Mouse (Mus musculus) spleen, adult 2 months (tissue): ENCODE data around the gene Klc1. TPM values are rescaled to one million over a fixed set of nuclear protein-coding genes. Genes with fewer than 3 reads are reported as not detected.

Source experiments
- DNase-seq, 2 experiments: peaks; one replicate each; pipeline versions ENCODE4 v3.0.0 to v3.0.0-alpha.2; 2012 to 2021; ENCODE audit warnings: low spot score in 2 of 2, low read depth in 1 of 2
- H3K27ac ChIP-seq: fragments of 200-500 bp; 2 replicates; pipeline ENCODE4 v1.5.1; 2012; ENCODE audit warnings: low read length, inconsistent platforms; ENCODE audit not compliant: insufficient read depth
- H3K27me3 ChIP-seq: fragments of 200-500 bp; 2 replicates; pipeline ENCODE4 v1.6.1; 2012; ENCODE audit warnings: mild to moderate bottlenecking, moderate library complexity, low read length, inconsistent platforms; ENCODE audit not compliant: control insufficient read depth, insufficient read depth
- H3K36me3 ChIP-seq: fragments of 200-500 bp; 2 replicates; pipeline ENCODE4 v1.6.1; 2012; ENCODE audit warnings: mild to moderate bottlenecking, low read length, inconsistent platforms; ENCODE audit not compliant: control insufficient read depth, insufficient read depth
- H3K4me1 ChIP-seq: fragments of 200-500 bp; 2 replicates; pipeline ENCODE4 v1.6.1; 2011; ENCODE audit warnings: inconsistent platforms; ENCODE audit not compliant: control insufficient read depth, insufficient read depth, insufficient read length
- H3K4me3 ChIP-seq: fragments of 200-500 bp; 2 replicates; pipeline ENCODE4 v1.5.1; 2011; ENCODE audit warnings: mild to moderate bottlenecking, inconsistent platforms; ENCODE audit not compliant: insufficient read depth, insufficient read length; ENCODE audit errors: extremely low read depth
- CTCF ChIP-seq: fragments of 200-500 bp; IDR thresholded peaks from 2 replicates; pipeline ENCODE4 v1.5.1; 2011; ENCODE audit warnings: mild to moderate bottlenecking, inconsistent platforms; ENCODE audit not compliant: insufficient read depth, insufficient read length, insufficient replicate concordance; ENCODE audit errors: extremely low read depth
- POLR2A ChIP-seq: fragments of 200-500 bp; IDR thresholded peaks from 2 replicates; pipeline ENCODE4 v1.6.1; 2011; ENCODE audit warnings: low read depth, low read length, inconsistent platforms
- WGBS: fragments of 180-500 bp; shearing (Covaris S2); methylation state at CpG from one replicate; pipeline ENCODE4 v1.1.7; 2018; 5-methylcytosine and 5-hydroxymethylcytosine counted together
- polyA plus RNA-seq: library from polyadenylated mRNA; depleted of rRNA; stranded (reverse); fragments of >200 nt; gene quantifications from 2 replicates; pipeline ENCODE4 v1.2.3, GENCODE M21; 2012

Gene Klc1
- polyA plus RNA-seq, 1 experiment, result 43.5 TPM

GRCm38 (mm10) chr12:111785174-111785573 lies 26.5 kb downstream of the Klc1 start:
- Histone ChIP-seq H3K27ac (no peak overlapping the region), H3K4me3 (no peak overlapping the region), H3K4me1 (no peaks in the 10 kb centered on the region), H3K36me3 (peaks cover 64% of the 10 kb centered on the region), H3K27me3 (no peaks in the 10 kb centered on the region)
- TF ChIP-seq POLR2A (no peak), CTCF (no peak)
- DNase-seq, result no peak
- WGBS, result 83% methylated on average over 15 of the region's 15 CpGs

GRCm38 (mm10) chr12:111787015-111787414 lies 28.4 kb downstream of the Klc1 start:
- DNase-seq, result no peak
- TF ChIP-seq CTCF (no peak), POLR2A (no peak)
- H3K27me3 ChIP-seq, result no peaks in the 10 kb centered on the region
- H3K4me1 ChIP-seq, result no peaks in the 10 kb centered on the region
- WGBS, result 87% methylated on average over 6 of the region's 6 CpGs
- H3K36me3 ChIP-seq, result peaks cover 58% of the 10 kb centered on the region
- H3K4me3 ChIP-seq, result no peak overlapping the region
- H3K27ac ChIP-seq, result no peak overlapping the region

GRCm38 (mm10) chr12:111790090-111790489 lies 31.4 kb downstream of the Klc1 start:
- no peak for DNase-seq
- H3K27ac ChIP-seq, result no peak overlapping the region
- 96% methylated on average over 5 of the region's 5 CpGs for WGBS
- H3K36me3 ChIP-seq, result peaks cover 62% of the 10 kb centered on the region
- TF ChIP-seq POLR2A (no peak), CTCF (no peak)
- no peak overlapping the region for H3K4me3 ChIP-seq
- H3K27me3 ChIP-seq, result no peaks in the 10 kb centered on the region
- H3K4me1 ChIP-seq, result no peaks in the 10 kb centered on the region

DNA sequence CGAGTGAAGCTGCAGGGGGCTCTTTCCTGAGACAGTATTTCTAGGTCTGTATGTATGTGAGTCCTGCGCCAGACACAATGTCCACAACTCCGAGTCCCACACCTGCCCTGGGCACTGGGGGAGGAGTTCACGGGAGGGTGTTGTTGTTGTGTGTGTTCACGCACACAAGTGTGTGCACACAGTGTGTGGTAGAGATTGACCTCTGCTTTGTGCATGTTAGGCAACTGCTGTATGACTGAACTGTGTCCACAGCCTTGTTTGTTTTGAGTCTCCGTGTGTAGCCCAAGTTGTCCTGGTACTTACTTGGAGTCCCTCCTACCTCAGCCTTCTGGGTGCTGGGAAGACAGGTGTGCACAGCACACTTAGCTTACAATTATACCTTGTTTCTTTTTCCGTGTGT lies 32.0 kb downstream of the Klc1 start:
- Histone ChIP-seq H3K36me3 (peaks cover 64% of the 10 kb centered on the region), H3K4me3 (no peak overlapping the region), H3K4me1 (no peaks in the 10 kb centered on the region), H3K27ac (no peak overlapping the region), H3K27me3 (no peaks in the 10 kb centered on the region)
- 92% methylated on average over 7 of the region's 7 CpGs for WGBS
- DNase-seq, result no peak
- TF ChIP-seq CTCF (no peak), POLR2A (no peak)

DNA sequence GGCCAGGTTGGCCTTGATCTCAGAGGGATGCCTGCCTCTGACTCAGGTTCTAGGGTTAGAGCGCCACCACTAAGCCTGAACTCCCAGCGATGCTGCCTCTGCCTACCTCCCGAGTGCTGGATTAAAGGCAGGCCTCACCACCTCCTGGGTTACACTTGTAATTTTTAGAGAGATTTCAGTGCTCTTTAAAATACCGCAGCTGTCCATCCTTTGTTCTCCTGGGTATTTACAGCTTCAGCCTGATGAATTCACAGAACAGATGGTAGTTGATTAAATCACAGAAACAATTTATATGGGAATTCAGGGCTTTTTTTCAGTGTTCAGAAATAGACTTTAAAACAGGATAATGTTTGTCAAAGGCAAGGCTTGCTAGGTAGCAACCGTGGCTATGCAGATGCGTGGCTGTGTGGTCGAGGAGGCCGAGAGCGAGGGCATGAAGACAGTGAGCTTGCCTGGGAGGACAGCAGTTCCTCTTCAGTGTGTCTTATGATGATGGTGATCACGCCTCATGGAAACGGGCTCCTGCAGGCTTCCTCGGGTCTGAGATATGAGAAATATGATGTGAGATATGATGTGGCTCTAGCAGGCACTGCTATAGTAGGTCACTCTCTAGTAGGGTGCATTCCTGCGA lies 32.9 kb downstream of the Klc1 start:
- no peaks in the 10 kb centered on the region for H3K27me3 ChIP-seq
- 89% methylated on average over 13 of the region's 13 CpGs for WGBS
- peaks cover 64% of the 10 kb centered on the region for H3K36me3 ChIP-seq
- no peak overlapping the region for H3K4me3 ChIP-seq
- no peak overlapping the region for H3K27ac ChIP-seq
- no peaks in the 10 kb centered on the region for H3K4me1 ChIP-seq
- DNase-seq, result no peak
- TF ChIP-seq POLR2A, result no peak
- TF ChIP-seq CTCF, result no peak

DNA sequence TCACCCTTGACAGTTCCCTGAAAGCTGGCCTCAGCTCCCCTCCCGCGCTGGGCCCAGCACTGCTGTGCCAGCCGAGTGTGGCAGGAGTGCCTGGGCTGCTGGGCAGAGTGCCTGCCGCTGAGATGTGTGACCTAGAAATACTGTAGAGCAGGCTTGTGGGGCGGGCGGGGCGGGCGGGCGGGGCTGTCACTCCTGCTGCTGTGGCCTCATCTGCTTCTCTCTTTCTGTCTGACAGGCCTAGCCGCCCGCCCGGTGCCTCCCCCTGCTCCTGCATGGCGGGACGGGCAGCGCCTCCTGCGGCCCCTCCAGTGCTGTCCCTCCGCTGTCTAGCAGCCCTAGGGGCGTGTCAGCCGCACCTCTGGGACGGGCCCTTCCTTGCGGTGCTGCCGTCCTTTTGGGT lies 35.5 kb downstream of the Klc1 start:
- DNase-seq, result no peak
- Histone ChIP-seq H3K4me1 (no peaks in the 10 kb centered on the region), H3K27me3 (no peaks in the 10 kb centered on the region), H3K4me3 (no peak overlapping the region), H3K27ac (no peak overlapping the region), H3K36me3 (peaks cover 48% of the 10 kb centered on the region)
- 78% methylated on average over 22 of the region's 22 CpGs for WGBS
- TF ChIP-seq CTCF (no peak), POLR2A (no peak)

GRCm38 (mm10) chr12:111794526-111795179 lies 36.0 kb downstream of the Klc1 start:
- Histone ChIP-seq H3K27me3 (no peaks in the 10 kb centered on the region), H3K27ac (no peak overlapping the region), H3K4me1 (no peaks in the 10 kb centered on the region), H3K4me3 (no peak overlapping the region), H3K36me3 (peaks cover 43% of the 10 kb centered on the region)
- WGBS, result 85% methylated on average over 18 of the region's 18 CpGs
- no peak for DNase-seq
- TF ChIP-seq CTCF (no peak), POLR2A (no peak)
